Mouse (Mus musculus): ENCODE measurements at regions not wholly inside any gene's neighbourhood (a gene's known extent, or its start where the extent isn't known, plus 50 kb on each side); places are given as distances from the start of the nearest gene placed in this dataset.

DNA sequence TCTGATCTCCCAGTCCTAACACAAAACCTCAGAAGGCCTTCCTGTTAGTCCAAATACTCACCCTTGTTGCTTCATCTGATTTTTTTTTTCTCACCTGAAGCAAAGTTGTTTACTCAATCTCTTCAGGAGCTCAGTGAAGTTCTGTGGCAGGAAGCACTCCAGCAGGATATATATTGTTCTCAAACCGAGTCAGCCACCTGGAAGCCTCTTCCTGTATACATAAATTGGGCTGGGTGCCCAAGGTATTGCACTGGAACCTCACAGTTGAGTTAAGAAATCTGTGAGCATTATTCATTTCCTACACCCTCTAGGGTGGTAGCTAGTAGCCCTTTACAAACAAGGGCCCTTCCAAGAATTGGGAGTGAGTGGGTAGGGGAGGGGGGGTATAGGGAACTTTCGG lies 73.8 kb upstream of the Acsl4 start:
- TF ChIP-seq CTCF (IDR thresholded peaks at IDR 0.05; ENCODE audit: extremely low read depth, insufficient read depth, low read length) (no peak), POLR2A (IDR thresholded peaks at IDR 0.05; ENCODE audit: extremely low read depth, insufficient read depth, low read length) (no peak)

Data from cortical plate, adult 2 months (tissue).